Mouse (Mus musculus) mesoderm, embryonic 11.5 days (tissue): ENCODE data around the gene Hapln3.

Source experiments
- DNase-seq: peaks from one replicate; pipeline ENCODE4 v3.0.0-alpha.2; 2012; ENCODE audit warnings: low read depth, low spot score

Hapln3 gene

DNA sequence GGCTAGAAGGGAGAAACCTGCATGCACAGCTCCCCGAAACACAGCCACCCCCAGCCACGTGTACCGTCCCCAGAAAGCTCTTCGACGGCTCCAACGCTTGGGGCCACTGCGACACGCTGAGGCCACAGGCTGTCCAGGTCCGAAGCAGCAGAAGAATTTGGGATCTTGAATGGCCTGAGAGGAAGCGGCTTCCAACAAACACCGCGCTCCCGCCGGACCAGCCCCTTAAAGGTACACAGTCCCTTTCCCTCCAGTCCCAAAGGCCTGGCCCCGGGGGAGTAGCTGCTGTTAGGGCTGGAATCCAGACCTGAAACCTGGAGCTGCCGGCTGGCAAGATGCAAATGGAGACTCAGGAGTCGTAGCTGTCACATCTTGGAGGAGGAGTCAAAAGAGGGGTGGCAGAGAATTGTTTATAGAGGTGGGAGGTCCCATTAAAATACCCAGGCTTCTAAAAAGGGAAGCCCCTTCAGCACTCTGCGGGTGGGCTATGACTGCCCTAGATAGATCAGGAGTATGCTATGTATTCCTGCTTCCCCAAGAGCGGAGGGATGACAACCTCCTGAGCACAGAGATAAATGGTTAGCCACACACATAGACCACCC, at the start of gene Hapln3:
TSS of gene Hapln3 (minus strand) at position 176 of the 602 bp plus-strand sequence.
- DNase-seq, result peak; percentile 52

DNA sequence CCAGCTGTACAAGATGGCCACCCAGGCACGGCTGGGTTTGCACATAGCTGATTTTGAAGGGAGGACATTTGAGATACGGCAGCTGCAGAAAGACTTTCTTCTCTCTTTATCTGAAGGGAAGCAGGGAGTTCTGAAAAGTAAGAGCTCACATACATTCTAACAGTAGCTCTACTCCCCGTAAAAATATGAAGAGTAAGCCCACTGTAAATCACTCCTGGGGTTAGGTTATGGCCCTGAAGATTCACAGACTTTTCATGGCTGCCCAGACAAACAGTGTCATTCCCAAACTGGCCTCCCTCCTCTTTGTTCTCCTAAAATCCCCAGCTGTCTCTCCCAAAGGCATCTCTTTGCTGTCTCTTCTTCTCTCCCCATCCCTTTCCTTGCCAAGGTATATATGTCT, 43.0 kb upstream of the Hapln3 start:
- DNase-seq, result no peak

DNA sequence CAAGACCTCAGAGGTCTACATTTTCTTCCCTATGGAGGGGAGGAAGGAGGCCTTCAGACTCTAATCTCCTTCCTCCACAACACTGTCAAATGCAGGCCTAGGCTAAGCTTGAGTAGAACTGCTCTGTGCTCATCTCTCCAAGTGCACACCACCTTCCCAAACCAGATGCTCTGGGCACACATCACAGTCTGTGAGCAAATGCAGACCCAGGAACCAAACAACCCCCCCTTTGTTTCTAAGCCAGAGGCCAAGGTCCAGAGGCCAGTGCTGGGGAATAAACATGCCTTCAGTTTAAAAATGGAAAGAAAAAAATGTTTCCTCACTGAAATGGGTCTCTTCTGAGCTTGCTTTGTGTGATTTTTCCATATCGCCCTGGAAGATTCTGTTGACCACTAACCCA, 41.0 kb upstream of the Hapln3 start:
- DNase-seq, result no peak

DNA sequence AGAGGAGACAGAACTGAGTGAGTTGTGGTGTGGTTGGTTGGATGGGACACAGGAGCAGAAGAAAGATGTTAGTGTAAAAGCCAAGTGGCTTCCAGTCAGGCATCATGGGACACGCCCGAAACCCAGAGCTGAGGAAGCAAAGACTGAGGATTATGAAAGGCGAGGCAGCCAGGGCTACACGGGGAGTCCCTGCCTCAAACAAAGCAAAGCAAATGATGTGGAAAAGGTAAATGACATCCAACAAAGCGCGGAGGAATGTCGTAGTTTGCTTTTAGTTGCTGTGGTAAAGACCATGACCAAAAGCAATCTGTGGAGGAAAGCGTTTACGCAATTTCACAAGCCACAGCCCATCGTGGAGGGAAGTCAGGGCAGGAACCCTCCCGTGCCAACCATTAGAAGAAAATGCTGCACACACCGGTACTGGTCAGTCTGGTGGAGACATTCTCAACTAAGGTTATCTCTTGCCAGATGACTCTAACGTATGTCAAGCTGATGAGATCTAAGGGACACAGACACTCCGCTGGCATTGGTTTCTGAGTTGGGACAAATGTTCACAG, 36.3 kb upstream of the Hapln3 start:
- peak; percentile 45 for DNase-seq

DNA sequence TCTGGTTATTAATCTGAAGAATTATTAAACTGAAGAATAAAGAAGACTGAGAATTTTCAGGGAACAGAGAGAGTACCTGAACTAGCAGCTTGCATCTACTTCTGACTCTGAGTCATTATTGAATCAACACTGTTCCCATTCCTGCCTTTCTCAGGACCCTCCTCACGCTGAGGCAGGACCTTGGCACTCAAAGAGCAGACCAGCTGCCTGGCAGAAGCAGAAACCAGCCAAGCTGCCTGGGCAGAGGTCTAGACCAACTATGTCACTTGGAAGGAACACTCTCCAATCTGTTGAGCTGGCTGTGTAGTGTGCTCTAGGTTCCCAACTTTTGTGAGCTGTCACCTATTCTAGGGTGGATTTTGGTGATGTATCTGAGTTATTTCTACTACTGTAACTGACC, 28.6 kb upstream of the Hapln3 start:
- DNase-seq, result no peak

DNA sequence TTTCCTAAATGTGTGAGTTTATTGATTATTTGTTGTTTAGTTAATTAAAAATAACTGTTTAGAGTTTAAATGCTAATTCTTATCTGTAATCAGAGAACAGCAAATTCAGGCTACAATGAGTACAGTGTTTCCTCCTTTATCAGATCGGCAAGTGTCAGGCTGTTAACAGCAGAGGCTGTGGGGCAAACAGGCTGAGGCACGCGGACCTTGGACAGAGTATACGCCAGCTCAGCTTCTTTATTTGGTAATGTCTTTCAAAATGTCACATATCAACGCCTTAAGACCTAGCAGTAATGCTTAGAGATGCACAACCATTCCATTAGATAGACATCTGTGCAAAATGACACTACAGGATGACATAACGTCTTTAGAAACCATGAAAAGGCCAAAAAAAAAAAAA, 18.7 kb upstream of the Hapln3 start:
- no peak for DNase-seq

DNA sequence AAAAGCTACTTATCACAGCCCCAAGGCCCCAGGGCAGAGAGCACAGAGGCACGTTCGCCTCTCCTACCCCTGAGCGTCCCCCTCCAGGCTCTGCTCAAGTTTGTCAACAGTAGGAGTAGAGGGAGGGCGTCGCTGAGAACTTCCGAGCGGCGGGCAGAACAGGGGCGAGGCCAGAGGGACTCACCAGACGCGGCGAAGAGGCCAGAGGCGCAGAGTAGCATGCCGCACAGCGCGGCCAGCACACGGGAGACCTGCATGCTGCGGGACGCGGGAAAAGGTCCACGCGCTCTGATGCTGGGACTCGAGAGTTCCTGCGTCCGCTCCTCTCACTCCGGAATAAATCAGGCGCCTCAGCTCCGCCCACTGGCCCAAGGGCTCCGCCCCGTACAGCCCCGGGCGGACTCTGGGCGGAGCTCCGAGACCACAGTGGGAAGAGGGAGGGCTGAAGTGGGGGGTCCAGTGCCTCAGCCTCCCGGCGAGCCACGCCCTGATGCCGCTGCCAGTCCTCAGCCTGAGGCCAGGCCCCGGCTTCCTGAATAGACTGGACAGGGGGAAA, 18.0 kb upstream of the Hapln3 start, which contains the start of gene Mfge8:
TSS of gene Mfge8 (minus strand) at position 350 of the 556 bp plus-strand sequence.
- DNase-seq, result peak; percentile 95

DNA sequence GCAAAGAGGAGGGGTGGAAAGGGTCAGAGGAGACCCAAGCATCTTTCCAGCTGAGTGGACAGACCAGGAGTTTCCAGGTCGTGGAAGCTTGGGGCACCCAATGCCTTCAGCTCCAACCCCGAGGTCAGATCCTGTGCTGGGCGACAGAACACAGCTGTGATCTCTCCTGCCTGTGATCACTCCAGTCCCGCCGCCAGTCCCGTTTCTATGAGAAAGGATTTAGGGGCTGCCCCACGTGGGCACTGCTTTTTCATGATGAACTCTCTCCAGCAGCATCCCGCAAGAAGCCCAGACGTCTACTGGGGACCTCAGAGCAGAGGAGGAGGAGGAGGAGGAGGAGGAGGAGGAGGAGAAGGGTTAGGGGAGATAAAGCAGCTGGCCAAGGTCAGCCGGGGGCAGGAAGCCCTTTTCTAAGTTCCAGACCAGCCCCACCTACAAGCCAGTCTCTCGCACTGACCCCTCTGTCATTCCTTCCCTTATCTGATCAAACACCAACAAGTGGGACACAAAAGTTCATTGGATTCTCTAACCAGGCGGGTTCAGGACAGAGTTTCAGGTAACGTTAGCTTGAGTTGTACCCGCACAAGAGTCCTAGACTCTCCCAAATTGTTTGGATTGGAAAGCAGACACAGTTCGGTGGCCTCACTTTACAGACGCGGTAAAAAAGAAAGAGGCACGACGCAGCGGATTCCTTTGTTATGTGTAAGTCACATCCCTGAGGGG, 17.3 kb upstream of the Hapln3 start:
- DNase-seq, result peak; percentile 41

DNA sequence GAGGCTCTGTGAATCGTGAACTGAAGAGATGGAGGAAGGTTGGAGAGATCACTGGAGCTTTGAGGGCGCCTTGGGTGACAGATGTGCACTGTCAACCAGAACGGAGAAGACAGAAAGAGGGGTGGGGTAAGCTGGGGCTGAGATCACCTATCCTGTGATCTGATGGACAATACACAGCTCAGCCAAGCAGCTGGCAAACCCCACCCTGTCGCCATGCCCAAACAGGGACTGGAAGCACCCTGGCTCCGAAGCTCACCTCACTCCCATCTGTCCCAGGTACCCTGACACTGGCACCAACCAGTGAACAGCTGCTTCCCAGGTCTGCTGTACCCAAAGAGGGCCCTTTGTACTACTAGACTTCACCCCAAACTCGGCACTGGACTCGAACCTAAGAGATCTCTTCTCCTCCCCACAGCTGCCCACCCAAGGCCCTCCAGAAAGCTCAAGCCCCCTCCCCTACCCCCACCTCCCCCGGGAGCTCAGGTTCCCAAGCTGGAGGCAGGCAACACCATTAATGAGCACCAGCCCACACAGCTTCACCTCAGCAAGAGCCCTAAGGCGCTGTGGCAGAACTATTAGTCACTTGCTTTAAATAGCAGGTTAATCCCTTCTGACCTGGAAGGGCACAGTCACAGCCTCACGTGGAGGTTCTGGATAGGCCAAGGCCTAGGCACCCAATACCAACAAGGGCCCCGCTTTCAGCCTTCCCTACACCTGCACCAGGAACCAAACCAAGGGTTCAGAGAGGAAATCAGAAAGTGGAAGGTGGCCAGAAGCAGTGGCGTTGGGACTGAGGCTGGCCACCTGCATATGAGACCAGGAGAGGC, 16.4 kb upstream of the Hapln3 start:
- DNase-seq, result peak; percentile 20

DNA sequence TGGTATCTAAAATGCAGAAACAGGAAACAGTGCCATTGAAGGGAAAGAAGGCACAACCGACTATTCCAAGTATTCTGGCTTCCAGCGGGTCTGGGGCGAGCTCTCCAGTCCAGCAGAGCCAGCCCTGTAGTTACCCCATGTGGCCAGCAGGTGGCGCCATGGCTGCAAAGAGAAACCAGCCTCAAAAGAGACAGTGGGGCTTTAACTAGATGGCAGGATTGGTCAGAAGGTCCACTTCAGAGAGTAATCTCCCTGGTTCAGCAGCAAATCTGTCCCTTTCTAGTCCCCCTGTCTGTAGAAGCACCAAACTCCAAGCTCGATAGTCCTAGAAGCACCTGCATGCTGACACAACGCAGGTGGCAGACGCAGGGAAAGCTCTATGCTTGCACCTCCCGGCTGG, 10.1 kb upstream of the Hapln3 start:
- peak; percentile 79 for DNase-seq

DNA sequence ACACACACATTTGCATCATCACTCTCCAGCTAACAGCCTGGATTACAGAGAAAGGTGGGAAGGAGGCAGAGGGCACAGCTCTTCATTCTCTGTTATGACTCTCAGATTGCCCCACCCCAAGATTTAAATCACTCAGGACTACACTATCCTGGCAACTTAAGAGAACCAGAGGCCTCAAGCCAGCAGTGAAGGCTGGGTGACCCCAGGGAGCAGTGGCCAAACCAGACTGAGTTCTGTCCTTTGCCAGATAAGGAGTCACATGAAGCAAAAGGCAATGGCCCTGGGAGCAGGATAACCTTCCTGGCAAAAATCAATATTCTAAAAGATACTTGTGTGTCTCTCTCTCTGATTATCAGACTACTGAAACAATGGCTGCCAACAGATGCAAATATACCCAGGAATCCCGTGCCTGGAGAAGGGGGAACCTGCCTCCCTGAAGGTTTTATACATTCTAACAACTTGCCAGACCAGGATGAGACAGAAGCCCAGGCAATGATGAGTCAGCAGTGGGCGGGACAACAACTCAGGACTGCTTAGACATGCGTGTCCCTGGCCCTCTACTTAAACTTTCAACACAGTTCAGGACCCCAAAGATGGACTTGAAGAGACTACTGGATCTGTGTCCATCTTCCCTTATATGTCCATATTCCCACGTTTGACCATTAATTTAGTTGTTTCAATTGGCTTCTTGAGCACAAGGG, 9.2 kb upstream of the Hapln3 start:
- no peak for DNase-seq

DNA sequence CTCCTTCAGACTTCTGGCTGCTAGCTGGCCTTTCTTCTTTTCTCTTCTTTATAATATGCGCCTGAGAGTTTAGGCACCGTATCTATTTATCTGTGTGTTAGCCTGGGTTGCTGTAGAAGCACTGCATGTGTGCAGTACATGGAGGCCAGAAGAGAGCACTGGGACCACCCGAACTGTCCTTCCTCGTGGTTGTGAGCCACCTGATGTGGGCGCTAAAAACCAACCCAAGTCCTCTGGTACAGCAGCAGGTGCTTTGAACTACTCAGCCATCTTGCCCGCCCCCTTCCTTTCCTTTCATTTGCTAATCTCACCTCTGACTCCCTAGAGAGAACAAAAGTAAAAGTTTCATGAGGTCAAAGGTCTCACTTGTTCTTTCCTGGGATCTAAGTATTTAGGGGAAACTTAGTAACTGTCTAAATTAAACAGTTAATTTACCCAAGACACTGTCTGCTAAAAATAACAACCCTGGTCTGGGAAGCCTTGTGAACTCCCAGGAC, 8.6 kb upstream of the Hapln3 start:
- no peak for DNase-seq

DNA sequence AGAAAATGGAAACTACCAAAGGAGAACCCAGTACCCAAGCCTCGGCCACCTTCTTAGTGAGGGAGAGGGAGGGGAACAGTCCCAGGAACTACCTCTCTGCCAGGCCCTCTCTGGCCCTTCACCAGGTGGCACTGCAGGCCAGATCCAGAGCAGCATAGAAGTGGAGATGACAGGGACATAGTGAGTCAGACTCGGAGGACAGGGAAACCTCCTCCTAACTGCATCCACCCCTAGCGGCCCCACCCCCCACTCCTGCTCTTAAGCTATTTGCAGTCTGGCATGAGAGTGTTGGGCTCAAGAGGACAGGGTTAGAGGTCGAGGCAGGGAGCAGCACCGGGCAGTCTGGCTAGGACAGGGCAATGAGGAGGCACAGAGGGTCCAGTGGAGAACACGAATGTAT, 2.6 kb upstream of the Hapln3 start:
- no peak for DNase-seq

DNA sequence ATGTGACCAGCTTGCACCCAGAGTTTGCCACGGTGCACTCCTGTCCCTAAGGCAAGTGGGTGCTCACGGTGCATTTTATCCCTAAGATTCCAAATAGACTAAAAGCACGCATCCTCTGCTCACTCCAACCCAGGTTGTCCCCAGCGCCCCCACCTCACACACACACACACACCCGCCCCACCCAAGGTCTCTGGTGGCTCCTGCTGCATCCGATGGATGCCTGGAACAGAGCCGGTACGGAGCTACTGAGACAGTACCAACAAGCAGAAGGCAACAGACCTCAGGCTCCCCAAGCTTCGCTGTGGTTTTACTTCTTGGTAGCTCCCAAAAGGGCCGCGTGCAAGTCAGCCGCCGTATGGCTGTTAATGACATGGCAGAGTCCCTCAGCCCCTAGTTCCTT, 433 bp downstream of the Hapln3 start:
- no peak for DNase-seq

DNA sequence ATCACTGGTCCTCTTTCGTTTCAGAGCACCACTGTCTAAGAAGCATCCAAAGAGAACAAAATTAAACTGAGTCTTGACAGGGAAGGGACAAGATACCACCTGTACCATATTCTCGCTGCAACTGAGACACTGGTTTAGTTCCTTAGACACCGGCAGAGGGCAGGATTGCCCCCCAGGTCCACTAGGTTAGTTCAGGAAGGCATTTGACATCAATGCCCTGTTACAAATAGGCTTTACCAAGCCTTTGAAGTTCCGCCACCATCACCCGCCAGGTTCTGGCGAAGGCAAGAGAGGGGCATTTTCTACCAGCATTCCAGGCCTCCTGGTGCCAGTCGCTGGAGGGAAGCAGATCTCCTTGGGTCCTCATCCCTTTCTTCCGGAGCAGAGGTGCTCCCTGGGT, 935 bp downstream of the Hapln3 start:
- DNase-seq, result peak; percentile 48

DNA sequence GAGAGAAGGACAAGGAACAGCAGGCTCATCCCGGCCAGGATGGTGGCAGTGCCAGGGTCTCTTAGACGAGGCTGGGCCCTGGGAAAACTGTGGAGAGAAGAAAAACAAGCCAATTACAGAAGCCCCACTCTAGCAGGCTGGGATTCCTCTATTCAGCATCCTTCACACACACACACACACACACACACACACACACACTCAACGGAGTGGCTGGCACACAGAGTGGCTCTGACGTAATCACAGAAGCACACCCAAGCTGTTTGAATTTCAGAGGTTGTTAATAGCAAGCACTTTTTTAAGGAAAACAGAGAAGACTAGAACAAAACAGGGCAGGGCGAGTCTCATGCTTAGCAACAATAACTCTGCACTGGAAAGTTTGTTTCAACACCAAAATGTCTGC, 7.4 kb downstream of the Hapln3 start:
- DNase-seq, result no peak

DNA sequence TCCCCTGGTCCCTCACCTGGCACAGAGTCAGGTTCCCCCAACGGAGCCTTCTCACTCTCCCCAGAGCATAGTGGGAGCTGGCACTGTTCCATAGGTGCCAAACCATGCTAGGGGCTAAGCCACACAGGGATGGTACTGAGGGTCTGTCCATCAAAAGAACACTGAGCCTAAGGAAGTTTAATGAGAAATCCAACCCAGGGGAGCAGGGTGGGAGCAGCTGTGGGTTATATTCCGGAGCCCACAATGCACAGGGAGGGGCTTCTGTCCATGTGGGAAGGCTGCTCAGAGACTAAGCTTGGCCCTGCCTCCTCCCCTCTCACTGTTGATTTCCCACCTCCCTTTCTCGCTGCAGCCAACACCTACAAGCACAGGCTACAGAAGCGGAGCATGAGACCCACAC, 17.0 kb downstream of the Hapln3 start:
- DNase-seq, result no peak

DNA sequence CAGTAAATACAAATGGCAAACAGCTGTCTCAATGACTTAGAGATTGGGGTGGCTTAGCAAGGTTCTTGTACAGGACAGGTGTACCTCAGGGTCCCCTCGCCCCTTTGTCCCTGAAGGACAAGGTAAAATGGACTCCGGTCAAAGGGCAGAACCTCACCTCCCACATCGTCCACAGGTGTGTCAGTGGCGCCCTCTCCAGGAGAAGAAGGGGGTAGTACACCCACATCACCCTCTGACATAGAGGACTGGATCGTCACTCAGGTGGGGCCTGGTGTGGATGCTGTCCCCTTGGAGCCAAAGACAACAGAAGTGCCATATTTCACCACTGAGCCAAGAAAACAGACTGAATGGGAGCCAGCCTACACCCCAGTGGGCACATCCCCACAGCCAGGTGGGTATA, 34.3 kb downstream of the Hapln3 start:
- DNase-seq, result no peak

DNA sequence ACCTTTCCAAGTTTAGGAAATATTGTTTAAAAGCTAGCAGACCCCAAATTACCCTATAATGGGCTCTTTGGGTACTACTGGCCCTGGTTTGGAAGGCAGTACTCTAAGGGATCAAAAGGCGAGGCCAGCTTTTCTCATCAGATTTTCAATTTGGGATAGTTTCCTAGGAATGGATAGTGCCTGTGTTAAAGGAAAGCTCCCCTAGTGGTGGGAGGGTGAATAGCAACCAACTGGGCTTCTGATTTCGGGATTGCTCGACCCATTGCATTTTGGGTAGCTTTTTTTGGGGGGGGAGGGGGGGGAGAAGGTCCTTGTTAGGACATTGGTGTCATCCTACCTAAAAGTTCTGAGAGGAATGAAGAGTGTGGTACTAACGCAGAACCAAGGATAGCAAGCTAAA, 41.7 kb downstream of the Hapln3 start:
- no peak for DNase-seq

DNA sequence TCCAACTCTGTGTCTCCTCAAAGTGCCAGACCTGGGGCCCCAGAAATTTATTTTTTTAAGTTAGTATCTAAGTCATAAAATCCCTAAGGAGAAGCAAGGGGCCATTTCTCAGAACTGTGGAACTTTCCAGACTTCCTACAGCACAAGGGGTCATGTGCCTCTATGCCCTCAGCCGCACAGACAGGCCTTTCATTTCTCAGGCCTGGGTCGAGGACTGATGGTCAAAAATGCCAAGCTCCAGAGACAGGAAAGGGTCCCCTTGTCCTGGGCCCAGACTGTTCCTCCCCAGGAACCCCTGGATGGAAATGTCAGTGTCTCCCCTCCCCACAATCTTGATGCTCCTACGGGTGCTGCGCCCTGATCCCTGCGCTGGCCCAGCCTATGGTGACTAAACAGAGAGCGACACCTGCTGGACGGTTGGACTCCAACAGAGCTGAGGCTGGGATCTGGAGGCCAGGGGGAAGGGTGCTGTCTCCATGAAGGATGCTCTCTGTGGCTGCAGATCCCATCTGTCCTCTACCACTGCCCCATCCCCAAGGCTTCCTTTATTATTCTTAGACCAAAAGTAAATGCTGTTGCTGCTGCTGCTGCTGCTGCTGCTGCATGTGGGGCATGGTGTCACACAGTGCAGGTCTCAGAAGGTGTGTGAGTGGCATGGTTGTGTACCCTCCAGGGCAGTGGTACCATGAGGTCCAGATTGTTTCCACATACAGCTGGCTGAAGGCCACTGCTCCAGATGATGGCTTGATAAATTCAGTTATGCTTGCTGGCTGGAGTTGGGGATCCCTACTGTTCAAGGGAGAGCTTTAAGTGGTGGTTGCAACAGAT, 50.0 kb downstream of the Hapln3 start:
- peak; percentile 75 for DNase-seq
